Mouse (Mus musculus): ENCODE results near the gene Dscaml1. TPM values are rescaled to one million over a fixed set of nuclear protein-coding genes. Genes with fewer than 3 reads are reported as not detected.
"Not testable (repeated sequence)": the region's sequence is repeated elsewhere in the genome, so short reads cannot be mapped to it uniquely, and the experiment has no call there.

The Dscaml1 gene
- polyA plus RNA-seq, 1 experiment from 2014 or later = 15.1 TPM

DNA sequence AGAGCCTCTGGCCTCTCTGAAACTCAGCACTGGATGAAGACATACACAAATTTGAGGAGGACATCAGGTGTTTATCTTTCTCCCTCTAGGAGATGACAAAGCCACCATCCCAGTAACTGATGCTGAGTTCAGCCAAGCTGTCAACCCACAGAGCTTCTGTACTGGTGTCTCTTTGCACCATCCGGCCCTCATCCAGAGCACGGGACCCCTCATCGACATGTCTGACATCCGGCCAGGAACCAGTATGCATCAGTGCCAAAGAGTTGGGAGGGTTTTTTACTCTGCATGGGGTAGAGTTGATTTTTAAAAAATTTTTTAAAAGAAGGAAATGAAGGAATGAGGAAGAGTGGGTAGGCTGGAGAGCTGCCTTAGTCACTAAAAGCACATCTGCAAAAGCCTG lies 323.5 kb downstream of the Dscaml1 start:
- WGBS = 95% methylated on average over 4 of the region's 4 CpGs
- H3K4me1 ChIP-seq (replicated peaks; ENCODE audit: control insufficient read depth, insufficient read depth, low read length) = no peaks in the 10 kb centered on the region
- no peak for DNase-seq (ENCODE audit: low spot score)
- no peak overlapping the region for H3K4me2 ChIP-seq (replicated peaks)
- no peaks in the 10 kb centered on the region for H3K27me3 ChIP-seq (ENCODE audit: control insufficient read depth, insufficient read depth, low read length)
- H3K36me3 ChIP-seq (replicated peaks; ENCODE audit: control insufficient read depth, insufficient read depth) = peaks cover 17% of the 10 kb centered on the region; the same call in 1 of the 2 replicates
- no peak overlapping the region for H3K9ac ChIP-seq
- H3K4me3 ChIP-seq (replicated peaks; ENCODE audit: low read length) = no peak overlapping the region
- no peaks in the 10 kb centered on the region for H3K9me3 ChIP-seq (ENCODE audit: control insufficient read depth, low read length)
- ATAC-seq (ENCODE audit: low FRiP score) = no peak
- H3K27ac ChIP-seq = no peak overlapping the region

DNA sequence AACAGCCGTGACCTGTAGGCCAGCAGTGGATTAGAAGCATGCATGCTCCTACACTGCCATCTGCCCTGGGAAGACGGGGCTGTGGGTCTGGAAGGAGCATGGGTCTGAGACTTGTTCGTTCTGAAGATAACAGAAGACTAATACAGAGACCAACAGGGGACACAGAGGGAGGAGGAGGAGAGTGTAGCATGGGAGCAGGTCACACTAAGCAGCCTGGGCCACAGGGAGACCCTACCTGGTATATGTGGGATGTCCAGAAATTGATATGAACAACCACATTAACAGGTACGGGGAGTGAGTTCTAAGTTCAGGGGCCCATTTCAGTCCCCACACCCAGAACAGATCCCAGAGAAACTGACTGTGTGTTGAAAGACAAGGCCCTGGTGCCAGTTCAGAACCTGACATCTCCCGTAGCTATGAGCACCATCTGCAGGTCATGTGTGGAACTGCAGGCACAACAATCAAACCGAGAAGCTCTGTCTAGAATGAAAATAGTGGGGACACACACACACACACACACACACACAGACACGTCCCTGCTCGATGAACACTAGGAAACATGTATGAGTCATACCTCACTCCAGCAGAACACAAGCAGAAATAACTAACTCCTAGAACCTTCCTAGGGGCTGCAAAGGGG lies 328.1 kb downstream of the Dscaml1 start:
- peaks cover 11% of the 10 kb centered on the region; the same call in 1 of the 2 replicates for H3K36me3 ChIP-seq (replicated peaks; ENCODE audit: control insufficient read depth, insufficient read depth)
- H3K9me3 ChIP-seq (ENCODE audit: control insufficient read depth, low read length) = no peaks in the 10 kb centered on the region
- H3K4me3 ChIP-seq (replicated peaks; ENCODE audit: low read length) = no peak overlapping the region
- H3K4me2 ChIP-seq (replicated peaks) = no peak overlapping the region
- H3K27me3 ChIP-seq (ENCODE audit: control insufficient read depth, insufficient read depth, low read length) = no peaks in the 10 kb centered on the region
- ATAC-seq (ENCODE audit: low FRiP score) (no peak), DNase-seq (ENCODE audit: low spot score) (peak; percentile 89)
- 33% methylated on average over 8 of the region's 8 CpGs for WGBS
- no peaks in the 10 kb centered on the region for H3K4me1 ChIP-seq (replicated peaks; ENCODE audit: control insufficient read depth, insufficient read depth, low read length)
- no peak overlapping the region for H3K9ac ChIP-seq
- H3K27ac ChIP-seq = no peak overlapping the region

DNA sequence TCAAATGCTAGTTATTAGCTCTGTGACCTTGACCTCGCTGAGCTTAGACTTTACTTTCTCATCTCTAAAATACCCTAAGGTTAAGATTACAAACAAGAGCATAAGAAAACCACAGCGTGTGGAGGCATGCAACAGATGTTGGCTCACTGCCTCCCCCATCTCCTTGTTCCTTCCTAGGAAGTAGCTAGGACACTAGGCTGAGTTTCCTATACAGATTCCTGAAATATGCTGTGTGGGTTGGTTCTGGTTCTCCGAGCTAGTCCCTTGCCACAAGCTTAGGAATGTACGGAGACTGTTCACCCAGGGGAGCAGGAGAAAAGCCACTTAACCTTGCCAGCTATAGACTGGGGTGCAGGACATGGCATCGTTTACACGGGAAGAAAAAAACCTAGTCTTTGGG lies 339.8 kb downstream of the Dscaml1 start:
- Histone ChIP-seq H3K9ac (no peak overlapping the region), H3K4me1 (replicated peaks; ENCODE audit: control insufficient read depth, insufficient read depth, low read length) (no peaks in the 10 kb centered on the region), H3K27ac (no peak overlapping the region), H3K36me3 (replicated peaks; ENCODE audit: control insufficient read depth, insufficient read depth) (peaks cover 14% of the 10 kb centered on the region), H3K9me3 (ENCODE audit: control insufficient read depth, low read length) (no peaks in the 10 kb centered on the region), H3K27me3 (ENCODE audit: control insufficient read depth, insufficient read depth, low read length) (no peaks in the 10 kb centered on the region), H3K4me3 (replicated peaks; ENCODE audit: low read length) (no peak overlapping the region), H3K4me2 (replicated peaks) (no peak overlapping the region)
- DNase-seq (ENCODE audit: low spot score) (no peak), ATAC-seq (ENCODE audit: low FRiP score) (no peak)
- WGBS = 83% methylated on average over 6 of the region's 6 CpGs

DNA sequence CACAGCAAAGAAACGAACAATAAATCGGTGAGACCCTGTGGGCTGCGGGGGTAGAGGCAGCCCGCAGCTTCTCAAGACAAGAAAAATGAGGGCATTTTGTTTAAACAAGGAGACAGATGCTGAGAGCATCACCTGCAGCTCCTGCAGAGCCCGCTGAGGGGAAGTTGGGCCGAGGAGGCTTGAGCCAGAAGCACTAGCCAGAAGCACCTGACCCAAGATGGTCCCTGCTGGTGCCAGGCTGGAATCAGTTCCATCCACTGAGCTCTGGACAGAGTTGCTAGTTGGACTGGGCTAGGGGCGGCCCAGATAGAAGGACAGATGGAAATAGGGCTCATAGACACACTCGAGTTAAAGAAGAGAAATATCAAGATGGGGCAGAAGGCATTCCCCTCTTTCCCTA lies 340.7 kb downstream of the Dscaml1 start:
- H3K27ac ChIP-seq = no peak overlapping the region
- ATAC-seq (ENCODE audit: low FRiP score) (no peak), DNase-seq (ENCODE audit: low spot score) (no peak)
- H3K36me3 ChIP-seq (replicated peaks; ENCODE audit: control insufficient read depth, insufficient read depth) = peaks cover 24% of the 10 kb centered on the region
- H3K27me3 ChIP-seq (ENCODE audit: control insufficient read depth, insufficient read depth, low read length) = no peaks in the 10 kb centered on the region
- no peaks in the 10 kb centered on the region for H3K9me3 ChIP-seq (ENCODE audit: control insufficient read depth, low read length)
- no peaks in the 10 kb centered on the region for H3K4me1 ChIP-seq (replicated peaks; ENCODE audit: control insufficient read depth, insufficient read depth, low read length)
- H3K9ac ChIP-seq = no peak overlapping the region
- H3K4me2 ChIP-seq (replicated peaks) = no peak overlapping the region
- 74% methylated on average over 8 of the region's 8 CpGs for WGBS
- H3K4me3 ChIP-seq (replicated peaks; ENCODE audit: low read length) = no peak overlapping the region

DNA sequence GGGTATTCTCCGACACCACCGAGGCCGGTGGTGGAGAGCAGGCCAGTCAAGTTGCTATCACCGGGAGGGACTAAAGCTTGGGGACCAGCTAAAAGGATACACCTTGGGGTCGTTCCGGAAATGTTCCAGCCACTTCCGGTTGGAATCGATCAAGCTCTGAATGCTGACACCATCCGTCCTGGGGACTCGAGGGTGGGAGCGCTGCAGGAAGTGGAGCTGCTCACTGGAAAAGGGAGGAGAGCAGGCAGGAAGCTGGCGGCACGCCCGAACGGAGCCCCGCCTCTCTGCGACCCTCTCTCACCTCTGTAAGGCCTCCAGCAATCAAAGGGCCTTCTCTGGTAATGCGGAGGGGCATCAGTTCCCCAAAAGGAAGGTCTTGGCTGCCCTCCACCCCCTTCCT lies 342.0 kb downstream of the Dscaml1 start:
- H3K27ac ChIP-seq = no peak overlapping the region
- H3K9me3 ChIP-seq (ENCODE audit: control insufficient read depth, low read length) = no peaks in the 10 kb centered on the region
- H3K36me3 ChIP-seq (replicated peaks; ENCODE audit: control insufficient read depth, insufficient read depth) = peaks cover 27% of the 10 kb centered on the region
- H3K9ac ChIP-seq = no peak overlapping the region
- H3K27me3 ChIP-seq (ENCODE audit: control insufficient read depth, insufficient read depth, low read length) = no peaks in the 10 kb centered on the region
- H3K4me2 ChIP-seq (replicated peaks) = no peak overlapping the region
- 90% methylated on average over 18 of the region's 18 CpGs for WGBS
- no peaks in the 10 kb centered on the region for H3K4me1 ChIP-seq (replicated peaks; ENCODE audit: control insufficient read depth, insufficient read depth, low read length)
- ATAC-seq (ENCODE audit: low FRiP score) (no peak), DNase-seq (ENCODE audit: low spot score) (no peak)
- H3K4me3 ChIP-seq (replicated peaks; ENCODE audit: low read length) = no peak overlapping the region

DNA sequence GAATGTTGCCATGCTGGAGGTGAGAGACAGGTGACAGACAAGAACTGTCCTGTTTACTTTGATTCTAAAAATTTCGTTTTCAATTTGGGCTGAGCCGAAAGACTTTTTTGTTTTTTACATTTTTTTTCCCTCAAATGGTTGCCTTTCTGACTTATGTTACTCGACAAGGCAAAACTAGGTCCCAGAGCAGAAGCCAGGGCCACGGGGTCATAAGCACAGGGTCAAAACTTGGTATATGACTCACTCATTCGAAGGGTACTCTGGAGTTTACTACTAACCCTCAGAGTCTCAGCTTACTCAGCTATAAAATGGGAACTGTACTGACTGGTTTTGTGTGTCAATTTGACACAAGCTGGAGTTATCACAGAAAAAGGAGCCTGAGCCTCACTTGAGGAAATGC lies 343.2 kb downstream of the Dscaml1 start:
- 93% methylated on average over 5 of the region's 5 CpGs for WGBS
- no peak overlapping the region for H3K4me2 ChIP-seq (replicated peaks)
- no peak overlapping the region for H3K27ac ChIP-seq
- no peak overlapping the region for H3K9ac ChIP-seq
- DNase-seq (ENCODE audit: low spot score) (no peak), ATAC-seq (ENCODE audit: low FRiP score) (no peak)
- H3K4me3 ChIP-seq (replicated peaks; ENCODE audit: low read length) = no peak overlapping the region
- H3K9me3 ChIP-seq (ENCODE audit: control insufficient read depth, low read length) = no peaks in the 10 kb centered on the region
- H3K36me3 ChIP-seq (replicated peaks; ENCODE audit: control insufficient read depth, insufficient read depth) = peaks cover 39% of the 10 kb centered on the region
- no peaks in the 10 kb centered on the region for H3K27me3 ChIP-seq (ENCODE audit: control insufficient read depth, insufficient read depth, low read length)
- H3K4me1 ChIP-seq (replicated peaks; ENCODE audit: control insufficient read depth, insufficient read depth, low read length) = no peaks in the 10 kb centered on the region

DNA sequence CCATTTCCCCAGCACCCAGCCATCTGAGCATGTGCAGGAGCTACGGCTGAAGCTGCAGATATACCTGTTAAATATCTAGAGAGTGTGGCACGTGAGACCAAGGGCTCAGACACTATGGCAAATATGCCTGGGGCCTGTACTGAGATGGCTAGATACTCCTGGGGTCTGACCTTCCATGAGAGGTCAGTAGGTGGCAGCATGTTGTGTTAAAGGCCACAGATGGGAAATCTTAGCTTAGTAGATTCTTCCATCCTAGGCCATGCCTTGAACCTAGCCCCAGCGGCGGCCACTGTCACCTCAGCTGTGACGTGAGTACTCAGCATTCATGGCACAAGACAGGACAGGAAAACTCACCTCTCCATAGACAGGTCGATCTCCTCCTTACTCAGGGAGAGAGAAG lies 347.7 kb downstream of the Dscaml1 start:
- DNase-seq (ENCODE audit: low spot score) (no peak), ATAC-seq (ENCODE audit: low FRiP score) (no peak)
- Histone ChIP-seq H3K9ac (no peak overlapping the region), H3K4me2 (replicated peaks) (no peak overlapping the region), H3K9me3 (ENCODE audit: control insufficient read depth, low read length) (no peaks in the 10 kb centered on the region), H3K27me3 (ENCODE audit: control insufficient read depth, insufficient read depth, low read length) (no peaks in the 10 kb centered on the region), H3K36me3 (replicated peaks; ENCODE audit: control insufficient read depth, insufficient read depth) (peaks cover 74% of the 10 kb centered on the region), H3K4me3 (replicated peaks; ENCODE audit: low read length) (no peak overlapping the region), H3K4me1 (replicated peaks; ENCODE audit: control insufficient read depth, insufficient read depth, low read length) (no peaks in the 10 kb centered on the region), H3K27ac (no peak overlapping the region)
- 88% methylated on average over 6 of the region's 6 CpGs for WGBS

DNA sequence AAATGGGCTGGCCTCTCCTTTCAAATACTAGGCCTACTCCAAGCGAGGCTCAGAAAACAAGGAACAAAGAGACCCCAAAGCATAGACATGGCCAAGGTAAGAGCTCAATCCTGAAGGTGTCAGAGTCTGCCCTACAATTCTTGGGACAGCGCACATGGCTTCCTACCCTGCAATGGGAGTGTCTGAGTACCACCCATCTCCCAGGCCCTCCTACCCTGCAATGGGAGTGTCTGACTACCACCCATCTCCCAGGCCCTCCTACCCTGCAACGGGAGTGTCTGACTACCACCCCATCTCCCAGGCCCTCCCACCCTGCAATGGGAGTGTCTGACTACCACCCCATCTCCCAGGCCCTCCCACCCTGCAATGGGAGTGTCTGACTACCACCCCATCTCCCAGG lies 349.7 kb downstream of the Dscaml1 start:
- H3K4me1 ChIP-seq (replicated peaks; ENCODE audit: control insufficient read depth, insufficient read depth, low read length); ATAC-seq (ENCODE audit: low FRiP score); H3K27ac ChIP-seq; H3K4me2 ChIP-seq (replicated peaks); H3K9me3 ChIP-seq (ENCODE audit: control insufficient read depth, low read length); DNase-seq (ENCODE audit: low spot score); H3K27me3 ChIP-seq (ENCODE audit: control insufficient read depth, insufficient read depth, low read length); H3K9ac ChIP-seq; H3K4me3 ChIP-seq (replicated peaks; ENCODE audit: low read length): not testable (repeated sequence)
- peaks cover 66% of the 10 kb centered on the region for H3K36me3 ChIP-seq (replicated peaks; ENCODE audit: control insufficient read depth, insufficient read depth)
- WGBS = 79% methylated on average over 3 of the region's 3 CpGs

DNA sequence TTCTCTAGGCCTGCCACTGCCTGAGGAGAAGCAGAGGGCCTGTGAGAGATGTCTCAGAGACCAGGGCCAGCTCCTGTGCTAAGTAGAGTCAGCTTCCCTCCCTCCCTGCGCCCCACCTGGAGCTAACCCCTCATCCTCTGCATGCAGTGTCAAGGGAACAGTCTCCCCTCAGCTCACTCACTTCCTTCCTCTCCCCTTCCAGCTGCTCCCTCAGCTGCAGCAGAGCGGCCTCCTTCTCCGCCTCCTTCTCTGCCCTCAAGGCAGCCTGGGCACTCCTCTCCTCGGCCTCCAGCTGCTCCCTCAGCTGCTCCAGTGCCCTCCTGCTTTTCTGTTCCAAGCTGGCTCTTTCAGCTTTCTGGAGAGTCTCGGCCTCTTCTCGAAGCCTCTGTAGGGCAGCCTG lies 352.8 kb downstream of the Dscaml1 start:
- no peak overlapping the region for H3K4me3 ChIP-seq (replicated peaks; ENCODE audit: low read length)
- ATAC-seq (ENCODE audit: low FRiP score) = no peak
- peaks cover 45% of the 10 kb centered on the region for H3K36me3 ChIP-seq (replicated peaks; ENCODE audit: control insufficient read depth, insufficient read depth)
- no peak overlapping the region for H3K9ac ChIP-seq
- DNase-seq (ENCODE audit: low spot score) = no peak
- H3K27me3 ChIP-seq (ENCODE audit: control insufficient read depth, insufficient read depth, low read length) = no peaks in the 10 kb centered on the region
- H3K4me1 ChIP-seq (replicated peaks; ENCODE audit: control insufficient read depth, insufficient read depth, low read length) = peaks cover 6% of the 10 kb centered on the region
- no peak overlapping the region for H3K4me2 ChIP-seq (replicated peaks)
- no peak overlapping the region for H3K27ac ChIP-seq
- no peaks in the 10 kb centered on the region for H3K9me3 ChIP-seq (ENCODE audit: control insufficient read depth, low read length)
- WGBS = 69% methylated on average over 6 of the region's 6 CpGs

All from hindbrain, embryonic 14.5 days (tissue).